Mouse (Mus musculus) left cerebral cortex, adult 11 months (tissue): ENCODE results near the gene Npcd.

Experiments
- DNase-seq: peaks from one replicate; pipeline ENCODE4 v3.0.0; 2022; ENCODE audit warnings: low spot score

The Npcd gene

GRCm38 (mm10) chr15:79834130-79834880 lies at the start of gene Npcd, which contains the start of gene Cbx6:
Gene Npcd, minus strand, starts transcription at chr15:79834237.
Gene Cbx6, minus strand, starts transcription at chr15:79834688.
- peak; percentile 97 for DNase-seq

- DNase-seq = peak; percentile 93
These were observed 49.4 kb upstream of the Npcd start for GRCm38 (mm10) chr15:79883352-79883822.

GRCm38 (mm10) chr15:79882623-79883267 lies 48.7 kb upstream of the Npcd start:
- peak; percentile 63 for DNase-seq

GRCm38 (mm10) chr15:79880477-79880876 lies 46.4 kb upstream of the Npcd start:
- DNase-seq = no peak

GRCm38 (mm10) chr15:79879319-79879718 lies 45.3 kb upstream of the Npcd start:
- DNase-seq = peak; percentile 37

GRCm38 (mm10) chr15:79878725-79879136 lies 44.7 kb upstream of the Npcd start:
- DNase-seq = no peak

GRCm38 (mm10) chr15:79875261-79875995 lies 41.4 kb upstream of the Npcd start:
- DNase-seq = no peak

GRCm38 (mm10) chr15:79873995-79874394 lies 40.0 kb upstream of the Npcd start:
- DNase-seq = no peak

- no peak for DNase-seq
These were observed 39.5 kb upstream of the Npcd start for GRCm38 (mm10) chr15:79873545-79873944.

- no peak for DNase-seq
These were observed 33.4 kb upstream of the Npcd start for GRCm38 (mm10) chr15:79867260-79868002.

GRCm38 (mm10) chr15:79859821-79860220 lies 25.8 kb upstream of the Npcd start:
- DNase-seq = no peak

GRCm38 (mm10) chr15:79858979-79859378 lies 24.9 kb upstream of the Npcd start:
- no peak for DNase-seq

- DNase-seq = no peak
These were observed 16.1 kb upstream of the Npcd start for GRCm38 (mm10) chr15:79850143-79850542.

- DNase-seq = no peak
These were observed 13.1 kb upstream of the Npcd start for GRCm38 (mm10) chr15:79847100-79847499.

GRCm38 (mm10) chr15:79845986-79846385 lies 11.9 kb upstream of the Npcd start:
- DNase-seq = no peak

GRCm38 (mm10) chr15:79842985-79843384 lies 8.9 kb upstream of the Npcd start:
- no peak for DNase-seq

GRCm38 (mm10) chr15:79840281-79840680 lies 6.2 kb upstream of the Npcd start:
- no peak for DNase-seq

- no peak for DNase-seq
These were observed 834 bp upstream of the Npcd start for GRCm38 (mm10) chr15:79834881-79835260.

- no peak for DNase-seq
These were observed 586 bp downstream of the Npcd start for GRCm38 (mm10) chr15:79833251-79834050.

- DNase-seq = no peak
These were observed 1.8 kb downstream of the Npcd start for GRCm38 (mm10) chr15:79832064-79832900.
